Mouse (Mus musculus) lung, embryonic 16.5 days (tissue): ENCODE results near the gene Plxna3. TPM values are rescaled to one million over a fixed set of nuclear protein-coding genes. Genes with fewer than 3 reads are reported as not detected.

Experiments used
- ATAC-seq: fragments of 200-750 bp; cut with Nextera tagmentation; 2 replicates; pipeline ENCODE4 v1.8.0; 2017; ENCODE audit warnings: low read depth, mild to moderate bottlenecking, moderate library complexity
- H3K27ac ChIP-seq: fragments of 300-500 bp; sonication (generic); 2 replicates; pipeline ENCODE4 v1.5.1; 2014; ENCODE audit warnings: mild to moderate bottlenecking, control low read depth, low read length
- H3K27me3 ChIP-seq: fragments of 300-500 bp; sonication (generic); 2 replicates; pipeline ENCODE4 v1.6.1; 2014; ENCODE audit warnings: low read depth, low read length, mixed read lengths; ENCODE audit not compliant: control insufficient read depth, insufficient read depth
- H3K36me3 ChIP-seq: fragments of 300-500 bp; sonication (generic); 2 replicates; pipeline ENCODE4 v1.6.1; 2014; ENCODE audit warnings: low read length; ENCODE audit not compliant: control insufficient read depth, insufficient read depth
- H3K4me1 ChIP-seq: fragments of 300-500 bp; sonication (generic); replicated peaks from 2 replicates; pipeline ENCODE4 v1.6.1; 2014; ENCODE audit warnings: low read length, mixed read lengths; ENCODE audit not compliant: control insufficient read depth, insufficient read depth
- H3K4me2 ChIP-seq: fragments of 300-500 bp; sonication (generic); 2 replicates; pipeline ENCODE4 v1.6.1; 2014; ENCODE audit warnings: low read depth, low read length, control low read depth
- H3K4me3 ChIP-seq: fragments of 300-500 bp; sonication (generic); 2 replicates; pipeline ENCODE4 v1.5.1; 2014; ENCODE audit warnings: mild to moderate bottlenecking, low read length, control low read depth
- H3K9ac ChIP-seq: fragments of 300-500 bp; sonication (generic); 2 replicates; pipeline ENCODE4 v1.6.1; 2014; ENCODE audit warnings: low read length, control low read depth
- H3K9me3 ChIP-seq: fragments of 300-500 bp; sonication (generic); 2 replicates; pipeline ENCODE4 v1.6.1; 2016; ENCODE audit warnings: low read length; ENCODE audit not compliant: control insufficient read depth
- WGBS: fragments of 180-500 bp; shearing (Covaris S2); extraction: QIAGEN DNeasy Blood & Tissue Kit; methylation state at CpG from one replicate; pipeline ENCODE4 v1.1.7; 2014; 5-methylcytosine and 5-hydroxymethylcytosine counted together
- polyA plus RNA-seq: library from polyadenylated mRNA; unstranded; fragments of >200 nt; fragmentation: Nextera tagmentation; extraction: Ambion mirVana; gene quantifications from 2 replicates; pipeline ENCODE4 v1.2.1, GENCODE M21; 2015

Gene Plxna3
- polyA plus RNA-seq, 1 experiment from 2014 or later, result 7.5 TPM

DNA sequence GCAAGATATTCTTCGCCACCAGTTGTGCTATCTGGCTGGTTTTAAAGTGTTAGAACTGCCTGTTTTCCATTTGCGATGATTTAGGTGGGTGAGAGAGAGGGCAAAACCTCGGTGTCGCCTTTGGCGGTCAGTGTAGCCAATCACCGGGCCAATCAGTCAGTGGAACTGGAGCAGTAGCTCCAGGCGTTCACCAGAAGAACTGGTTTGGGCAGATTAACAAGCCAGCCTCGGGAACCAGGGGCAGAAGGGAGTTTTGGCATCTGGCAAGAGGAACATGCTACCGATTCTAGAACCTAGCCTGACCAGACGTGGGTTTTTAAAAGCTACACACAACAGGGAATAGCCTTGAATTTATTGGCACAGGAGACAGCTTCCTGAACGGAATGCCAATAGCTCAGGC, 30.3 kb downstream of the Plxna3 start:
- H3K4me3 ChIP-seq, result no peak overlapping the region
- no peaks in the 10 kb centered on the region for H3K27me3 ChIP-seq
- ATAC-seq, result peak; percentile 31; the same call in 1 of the 2 replicates

DNA sequence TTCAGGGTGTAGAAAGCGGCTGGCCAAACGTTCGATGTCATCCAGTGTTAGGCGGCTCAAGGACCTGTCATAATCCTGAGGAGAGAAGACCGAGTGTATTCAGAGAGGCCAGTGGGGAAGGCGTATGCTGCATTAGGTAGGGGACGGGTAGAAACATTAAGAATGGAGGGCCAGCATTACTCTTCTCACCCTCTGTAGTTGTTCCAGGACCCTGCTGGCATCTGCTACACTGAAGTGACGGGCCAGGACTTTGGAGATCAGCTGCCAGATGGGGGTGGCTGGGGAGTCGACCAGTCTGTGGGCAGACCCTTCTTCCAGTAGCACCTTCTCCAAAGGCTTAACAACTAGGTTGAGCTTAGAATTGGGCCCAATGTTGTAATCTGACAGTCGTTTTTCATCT, 38.6 kb downstream of the Plxna3 start:
- H3K9ac ChIP-seq, result peak overlapping the region; percentile 84
- no peaks in the 10 kb centered on the region for H3K27me3 ChIP-seq
- H3K27ac ChIP-seq, result no peak overlapping the region
- H3K4me3 ChIP-seq, result peak overlapping the region; percentile 65
- ATAC-seq, result no peak
- H3K9me3 ChIP-seq, result no peaks in the 10 kb centered on the region
- H3K4me1 ChIP-seq, result peaks cover 11% of the 10 kb centered on the region
- WGBS, result 48% methylated on average over 10 of the region's 10 CpGs
- peaks cover 3% of the 10 kb centered on the region; the same call in 1 of the 2 replicates for H3K36me3 ChIP-seq
- peak overlapping the region; percentile 63 for H3K4me2 ChIP-seq

More for the DNA sequence above, 30.3 kb downstream of the Plxna3 start:
- no peaks in the 10 kb centered on the region for H3K36me3 ChIP-seq
- no peak overlapping the region for H3K9ac ChIP-seq
- peak overlapping the region; percentile 25; the same call in 1 of the 2 replicates for H3K4me2 ChIP-seq
- H3K4me1 ChIP-seq, result no peaks in the 10 kb centered on the region
- no peak overlapping the region for H3K27ac ChIP-seq
- WGBS, result 32% methylated on average over 11 of the region's 11 CpGs
- no peaks in the 10 kb centered on the region for H3K9me3 ChIP-seq

DNA sequence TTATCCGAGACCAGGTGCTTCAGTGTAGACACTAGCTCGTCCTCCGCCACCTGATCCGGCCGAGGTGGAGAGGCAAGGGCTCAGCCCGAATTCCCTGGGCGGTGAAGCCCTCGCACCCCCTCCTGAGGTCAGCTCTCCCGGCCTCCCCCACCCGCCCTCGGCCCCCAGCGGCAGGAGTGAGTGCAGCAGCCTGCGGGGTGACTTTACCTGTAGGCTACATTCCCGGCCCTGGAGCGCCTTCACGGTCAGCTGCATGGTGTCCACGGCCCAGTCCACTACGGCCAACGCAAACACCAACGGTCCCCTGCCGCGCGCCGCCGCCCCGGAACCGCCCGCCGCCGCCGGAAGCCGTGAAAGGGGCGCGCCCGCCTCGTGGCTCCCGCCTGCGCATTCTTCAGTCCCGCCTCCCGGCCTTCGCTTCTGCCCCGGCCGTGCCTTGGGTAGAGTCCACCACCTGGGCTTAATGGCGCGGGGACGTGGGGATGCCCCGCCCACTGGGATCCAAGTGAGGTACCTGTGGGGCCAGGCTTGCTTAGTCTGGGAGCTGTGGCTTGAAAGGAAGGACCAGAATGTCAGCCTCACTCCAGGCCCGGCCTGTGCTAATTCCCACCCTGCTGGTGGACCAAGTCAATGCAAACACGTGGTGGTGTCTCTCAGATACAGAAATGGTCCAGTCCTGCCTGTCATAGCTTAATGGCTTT, 39.5 kb downstream of the Plxna3 start:
- peak; percentile 90 for ATAC-seq
- Histone ChIP-seq H3K27me3 (no peaks in the 10 kb centered on the region), H3K9me3 (no peaks in the 10 kb centered on the region)

DNA sequence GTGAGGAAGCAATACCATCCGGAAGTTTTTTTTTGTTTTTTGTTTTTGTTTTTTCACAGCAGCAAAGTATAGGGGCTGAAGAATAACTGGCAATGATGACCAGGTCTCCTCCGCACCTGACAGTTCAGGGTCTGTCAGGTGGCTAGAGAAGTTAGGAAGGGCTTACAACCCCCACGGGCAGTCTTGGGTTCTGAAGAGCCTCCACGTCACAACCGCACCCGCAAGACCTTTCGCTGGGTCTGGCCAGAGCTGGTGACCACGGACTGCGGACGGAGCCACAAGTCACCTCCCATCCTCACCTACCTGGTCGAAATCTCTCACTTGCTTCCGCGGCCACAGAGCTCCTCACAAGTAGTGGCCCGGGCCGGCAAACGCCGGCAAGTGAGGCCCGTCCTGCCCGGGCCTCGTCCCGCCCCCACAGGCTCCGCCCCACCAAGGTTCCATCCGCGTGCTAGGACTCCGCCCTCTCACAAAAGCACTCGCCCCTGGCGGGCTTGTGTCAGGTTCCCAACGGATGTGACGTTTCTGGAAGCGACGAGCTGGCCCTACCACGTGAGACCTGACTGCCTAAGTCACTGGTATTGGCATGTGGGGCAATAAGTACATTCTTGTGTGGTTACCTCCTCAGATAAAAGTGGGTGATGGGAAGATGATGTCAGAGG, 44.2 kb downstream of the Plxna3 start, which contains the start of the genes Ubl4a and Slc10a3:
TSS of gene Ubl4a (minus strand) at position 331 of the 662 bp plus-strand sequence.
TSS of gene Slc10a3 (minus strand) at position 462 of the 662 bp plus-strand sequence.
- Histone ChIP-seq H3K27me3 (no peaks in the 10 kb centered on the region), H3K27ac (no peak within 1 kb of the TSS), H3K36me3 (no peaks in the 10 kb centered on the region), H3K9ac (peak within 1 kb of the TSS; percentile 68), H3K4me2 (peak within 1 kb of the TSS; percentile 68), H3K9me3 (no peaks in the 10 kb centered on the region), H3K4me1 (peaks cover 4% of the 10 kb centered on the region; the same call in 1 of the 2 replicates), H3K4me3 (peak within 1 kb of the TSS; percentile 58)
- 19% methylated on average over 32 of the region's 32 CpGs for WGBS
- ATAC-seq, result peak; percentile 92

More for the DNA sequence above, 39.5 kb downstream of the Plxna3 start:
- H3K4me2 ChIP-seq, result peak overlapping the region; percentile 63
- peak overlapping the region; percentile 73 for H3K27ac ChIP-seq
- peak overlapping the region; percentile 65 for H3K4me3 ChIP-seq
- H3K4me1 ChIP-seq, result peaks cover 11% of the 10 kb centered on the region
- H3K9ac ChIP-seq, result peak overlapping the region; percentile 84
- peaks cover 3% of the 10 kb centered on the region; the same call in 1 of the 2 replicates for H3K36me3 ChIP-seq
- 17% methylated on average over 33 of the region's 49 CpGs for WGBS

DNA sequence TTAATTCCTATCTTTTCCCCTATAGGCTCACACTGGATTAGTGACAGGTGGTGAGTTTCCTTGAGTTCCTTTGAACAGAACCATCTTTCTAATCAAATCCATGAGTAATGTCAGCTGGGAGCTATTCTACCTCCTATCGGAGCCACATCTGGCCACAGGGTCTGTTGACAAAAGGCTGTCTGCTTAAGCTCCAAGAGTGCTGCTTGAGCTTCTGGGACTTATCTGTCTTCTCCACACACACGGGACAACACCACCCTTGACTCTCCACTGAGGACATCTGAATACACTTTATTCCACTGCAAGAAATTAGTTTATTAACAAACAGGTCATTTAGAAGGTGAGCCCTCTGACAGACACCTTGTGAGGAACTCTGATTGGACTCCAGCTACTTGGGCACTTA, 55.6 kb downstream of the Plxna3 start:
- Histone ChIP-seq H3K4me3 (no peak overlapping the region), H3K9me3 (no peaks in the 10 kb centered on the region), H3K9ac (no peak overlapping the region), H3K27me3 (no peaks in the 10 kb centered on the region), H3K36me3 (no peaks in the 10 kb centered on the region; the same call in 1 of the 2 replicates), H3K4me1 (no peaks in the 10 kb centered on the region), H3K27ac (no peak overlapping the region), H3K4me2 (no peak overlapping the region)
- no peak for ATAC-seq
- WGBS, result 78% methylated on average over 2 of the region's 2 CpGs

DNA sequence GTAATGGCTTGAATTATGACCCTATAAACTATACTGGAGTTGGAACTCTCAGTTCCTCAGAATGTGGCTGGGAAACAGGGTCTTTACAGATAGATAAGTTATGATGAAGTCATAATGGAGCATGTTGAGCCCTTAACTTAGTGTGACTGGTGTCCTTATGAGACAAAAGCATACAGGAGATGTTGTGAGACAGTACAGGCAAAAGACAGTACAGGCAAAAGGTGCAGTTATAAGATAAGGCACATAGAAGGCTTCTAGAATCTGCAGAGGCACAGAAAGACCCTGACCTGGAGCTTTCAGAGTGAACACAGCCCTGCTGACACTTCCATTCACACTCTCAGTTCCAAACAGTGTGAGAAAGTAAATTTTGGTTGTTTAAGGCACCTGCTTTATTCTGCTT, 59.3 kb downstream of the Plxna3 start:
- H3K4me2 ChIP-seq, result no peak overlapping the region
- H3K9me3 ChIP-seq, result no peaks in the 10 kb centered on the region
- ATAC-seq, result no peak
- H3K36me3 ChIP-seq, result no peaks in the 10 kb centered on the region; the same call in 1 of the 2 replicates
- no peak overlapping the region for H3K9ac ChIP-seq
- H3K27ac ChIP-seq, result no peak overlapping the region
- H3K4me3 ChIP-seq, result no peak overlapping the region
- no peaks in the 10 kb centered on the region for H3K27me3 ChIP-seq
- no peaks in the 10 kb centered on the region; the same call in 1 of the 2 replicates for H3K4me1 ChIP-seq

DNA sequence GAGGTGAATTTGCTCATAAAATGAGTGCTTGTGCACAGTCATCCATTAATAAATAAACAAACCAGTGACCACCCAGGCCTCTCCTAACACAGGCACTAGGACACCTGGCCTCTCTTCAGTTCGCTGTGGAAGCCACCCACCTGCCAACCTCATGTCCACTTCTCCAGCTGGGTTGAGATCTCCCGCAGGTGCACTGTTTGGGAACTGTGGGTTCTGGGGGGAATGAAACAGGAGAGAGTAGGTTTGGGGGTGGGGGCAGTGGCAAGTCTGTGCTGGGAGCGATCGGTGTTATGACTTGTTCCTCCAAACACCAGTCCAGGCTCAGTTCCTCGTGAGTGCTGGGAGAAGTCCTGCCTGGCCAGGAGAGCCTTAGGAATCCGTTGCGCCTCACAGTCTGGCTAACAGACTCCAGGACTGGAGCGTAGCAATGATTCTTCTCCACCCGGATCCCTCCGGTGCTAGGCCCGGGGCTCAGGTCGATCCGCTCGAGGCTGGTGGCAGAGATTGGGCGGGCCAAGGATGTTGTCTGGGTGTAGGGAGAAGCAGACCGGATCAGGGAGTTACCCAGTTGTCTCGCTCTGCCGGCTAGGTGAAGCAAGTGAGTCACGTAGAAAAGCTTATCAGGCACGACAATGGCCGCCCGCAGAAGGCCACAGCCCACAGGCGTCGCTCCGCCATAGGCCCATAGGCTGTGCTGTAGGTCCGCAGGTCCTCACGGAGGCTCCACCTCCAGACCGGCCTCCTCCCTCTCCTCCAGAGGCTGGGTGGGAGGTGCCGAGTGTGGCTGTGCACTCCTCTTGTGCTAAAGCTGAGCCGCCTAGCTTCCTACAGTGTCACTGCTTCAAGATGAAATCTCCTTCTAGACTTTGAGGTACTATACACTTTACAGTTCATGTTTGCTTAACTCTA, 63.9 kb downstream of the Plxna3 start, which contains the start of the genes Fam3a and Ikbkg:
TSS of gene Fam3a (minus strand) at position 738 of the 909 bp plus-strand sequence.
TSS of gene Ikbkg (plus strand) at position 756 of the 909 bp plus-strand sequence.
- WGBS, result 19% methylated on average over 30 of the region's 30 CpGs
- Histone ChIP-seq H3K4me3 (peak within 1 kb of the TSS; percentile 61), H3K27me3 (no peaks in the 10 kb centered on the region), H3K9me3 (no peaks in the 10 kb centered on the region), H3K36me3 (no peaks in the 10 kb centered on the region), H3K9ac (peak within 1 kb of the TSS; percentile 83), H3K4me1 (no peaks in the 10 kb centered on the region; the same call in 1 of the 2 replicates), H3K4me2 (peak within 1 kb of the TSS; percentile 67), H3K27ac (peak within 1 kb of the TSS; percentile 86)
- ATAC-seq, result peak; percentile 100
